Mouse (Mus musculus): ENCODE measurements around the gene Il20rb. TPM values are rescaled to one million over a fixed set of nuclear protein-coding genes. Genes with fewer than 3 reads are reported as not detected.

Il20rb gene
- polyA plus RNA-seq (2015; fragmentation: Nextera tagmentation; extraction: Ambion mirVana): 0.85 and 1.5 TPM in 2 replicates

GRCm38 (mm10) chr9:100486431-100486830 is at the start of gene Il20rb:
TSS of gene Il20rb (minus strand) at chr9:100486788.

Other genes with a start within 250 kb of the Il20rb start
- gene Nck1, start 59.3 kb upstream of the Il20rb start, polyA plus RNA-seq (2015; fragmentation: Nextera tagmentation; extraction: Ambion mirVana): 35.3 and 40.9 TPM in 2 replicates
- 0.76 and 0.91 TPM in 2 replicates for gene Slc35g2, start 84.3 kb upstream of the Il20rb start, polyA plus RNA-seq (2015; fragmentation: Nextera tagmentation; extraction: Ambion mirVana)
- gene Stag1, start 111.0 kb upstream of the Il20rb start, polyA plus RNA-seq (2015; fragmentation: Nextera tagmentation; extraction: Ambion mirVana): 44.6 and 46.5 TPM in 2 replicates